Mouse (Mus musculus) forebrain, embryonic 13.5 days (tissue): Measurements from ENCODE around the gene Llgl1. TPM values are rescaled to one million over a fixed set of nuclear protein-coding genes. Genes with fewer than 3 reads are reported as not detected.

ENCODE experiments used
- ATAC-seq: fragments of 200-750 bp; cut with Nextera tagmentation; 2 replicates; pipeline ENCODE4 v1.8.0; 2017
- H3K27ac ChIP-seq: fragments of 300-500 bp; sonication (generic); 2 replicates; pipeline ENCODE4 v1.5.1; 2015; ENCODE audit warnings: inconsistent platforms, mild to moderate bottlenecking, moderate library complexity
- H3K27me3 ChIP-seq: fragments of 300-500 bp; sonication (generic); 2 replicates; pipeline ENCODE4 v1.6.1; 2015; ENCODE audit warnings: mild to moderate bottlenecking, inconsistent platforms
- H3K36me3 ChIP-seq: fragments of 300-500 bp; sonication (generic); 2 replicates; pipeline ENCODE4 v1.6.1; 2015; ENCODE audit warnings: mild to moderate bottlenecking, inconsistent platforms; ENCODE audit not compliant: poor library complexity, severe bottlenecking
- H3K4me1 ChIP-seq: fragments of 300-500 bp; sonication (generic); 2 replicates; pipeline ENCODE4 v1.6.1; 2015; ENCODE audit warnings: inconsistent platforms
- H3K4me2 ChIP-seq: fragments of 300-500 bp; sonication (generic); 2 replicates; pipeline ENCODE4 v1.6.1; 2015; ENCODE audit warnings: inconsistent platforms, mild to moderate bottlenecking, moderate library complexity
- H3K4me3 ChIP-seq: fragments of 300-500 bp; sonication (generic); 2 replicates; pipeline ENCODE4 v1.5.1; 2015; ENCODE audit warnings: mild to moderate bottlenecking, inconsistent platforms
- H3K9ac ChIP-seq: fragments of 300-500 bp; sonication (generic); 2 replicates; pipeline ENCODE4 v1.6.1; 2015; ENCODE audit warnings: mild to moderate bottlenecking, inconsistent platforms
- H3K9me3 ChIP-seq: fragments of 300-500 bp; sonication (generic); replicated peaks from 2 replicates; pipeline ENCODE4 v1.6.1; 2016; ENCODE audit warnings: inconsistent platforms
- WGBS: fragments of 180-500 bp; shearing (Covaris S2); methylation state at CpG from one replicate; pipeline ENCODE4 v1.1.7; 2015; 5-methylcytosine and 5-hydroxymethylcytosine counted together
- polyA plus RNA-seq: library from polyadenylated mRNA; unstranded; fragments of >200 nt; fragmentation: Nextera tagmentation; extraction: Ambion mirVana; gene quantifications from 2 replicates; pipeline ENCODE4 v1.2.1, GENCODE M21; 2015

Gene Llgl1
- polyA plus RNA-seq, 1 experiment from 2014 or later: 97.5 TPM

DNA sequence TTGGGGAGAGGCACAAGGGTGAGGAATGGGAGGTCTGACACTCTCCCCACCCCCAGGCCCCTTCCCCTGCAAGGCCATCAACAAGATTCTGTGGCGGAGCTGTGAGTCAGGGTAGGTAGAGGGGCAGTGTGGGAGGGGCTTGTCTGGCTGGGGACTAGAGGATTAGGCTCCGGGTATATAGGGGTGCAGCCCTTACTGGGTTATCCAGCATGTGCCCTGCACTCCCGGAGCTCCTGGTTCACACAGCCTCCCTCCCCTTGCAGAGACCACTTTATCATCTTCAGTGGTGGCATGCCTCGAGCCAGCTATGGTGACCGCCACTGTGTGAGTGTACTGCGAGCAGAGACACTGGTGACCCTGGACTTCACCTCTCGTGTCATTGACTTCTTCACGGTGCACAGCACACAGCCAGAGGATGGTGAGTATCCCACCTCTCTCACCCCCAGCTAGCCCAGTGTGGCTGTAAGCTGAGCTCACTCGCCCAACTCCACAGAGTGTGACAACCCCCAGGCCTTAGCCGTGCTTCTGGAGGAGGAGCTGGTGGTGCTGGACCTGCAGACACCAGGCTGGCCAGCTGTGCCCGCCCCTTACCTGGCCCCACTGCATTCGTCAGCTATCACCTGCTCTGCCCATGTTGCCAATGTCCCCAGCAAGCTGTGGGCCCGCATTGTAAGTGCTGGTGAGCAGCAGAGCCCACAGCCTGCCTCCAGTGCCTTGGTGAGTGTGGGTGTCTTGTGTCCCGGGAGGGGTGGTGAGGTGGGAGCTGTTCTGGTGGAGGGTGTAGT, 7.4 kb downstream of the Llgl1 start:
- H3K9me3 ChIP-seq: no peaks in the 10 kb centered on the region
- ATAC-seq: no peak
- H3K27ac ChIP-seq: no peak overlapping the region
- no peaks in the 10 kb centered on the region for H3K27me3 ChIP-seq
- no peak overlapping the region for H3K4me2 ChIP-seq
- 91% methylated on average over 14 of the region's 14 CpGs for WGBS
- peaks cover 91% of the 10 kb centered on the region for H3K36me3 ChIP-seq
- no peak overlapping the region for H3K4me3 ChIP-seq
- peaks cover 20% of the 10 kb centered on the region for H3K4me1 ChIP-seq
- H3K9ac ChIP-seq: no peak overlapping the region

DNA sequence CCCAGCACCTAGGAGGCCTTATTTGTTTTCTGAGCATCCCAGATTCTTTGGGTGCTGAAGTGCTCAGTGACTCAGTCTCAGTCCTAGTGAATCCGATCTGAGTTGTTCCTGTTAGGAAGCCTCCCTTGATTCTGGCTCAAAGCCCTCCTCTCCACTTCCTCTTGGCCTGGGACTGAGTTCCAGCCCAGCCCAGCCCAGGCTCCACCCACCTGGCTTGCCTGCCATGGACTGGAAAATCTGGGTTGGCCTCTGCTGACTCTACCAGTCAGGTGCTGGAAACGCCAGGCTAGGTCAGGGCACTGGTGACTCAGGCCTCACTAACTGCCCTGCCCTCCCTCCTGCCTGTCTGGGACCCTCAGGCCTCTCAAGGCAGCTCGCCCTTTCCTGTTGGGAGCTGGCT, 8.1 kb downstream of the Llgl1 start:
- Histone ChIP-seq H3K27me3 (no peaks in the 10 kb centered on the region), H3K9ac (no peak overlapping the region), H3K4me1 (peaks cover 12% of the 10 kb centered on the region), H3K9me3 (no peaks in the 10 kb centered on the region), H3K27ac (no peak overlapping the region), H3K4me3 (no peak overlapping the region), H3K36me3 (peaks cover 96% of the 10 kb centered on the region), H3K4me2 (no peak overlapping the region)
- 82% methylated on average over 3 of the region's 3 CpGs for WGBS
- ATAC-seq: no peak

DNA sequence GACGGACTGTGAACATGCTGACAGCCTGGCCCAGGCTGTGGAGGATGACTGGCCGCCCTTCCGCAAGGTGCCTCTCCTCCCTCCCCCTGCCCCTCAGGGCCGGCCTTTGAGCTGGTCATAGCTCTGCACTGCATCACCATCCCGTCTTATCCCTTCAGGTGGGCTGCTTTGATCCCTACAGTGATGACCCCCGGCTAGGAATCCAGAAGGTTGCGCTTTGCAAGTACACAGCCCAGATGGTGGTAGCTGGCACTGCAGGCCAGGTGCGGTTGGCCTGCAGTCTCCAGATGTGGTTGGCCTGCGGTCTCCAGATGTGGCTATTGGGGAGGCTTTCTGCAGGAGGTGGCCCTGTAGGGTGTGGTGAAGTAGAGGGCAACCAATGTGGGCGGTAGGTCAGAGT, 9.1 kb downstream of the Llgl1 start:
- Histone ChIP-seq H3K9ac (no peak overlapping the region), H3K27me3 (no peaks in the 10 kb centered on the region), H3K4me1 (peaks cover 3% of the 10 kb centered on the region; the same call in 1 of the 2 replicates), H3K4me3 (no peak overlapping the region), H3K36me3 (peaks cover 100% of the 10 kb centered on the region), H3K27ac (no peak overlapping the region), H3K4me2 (no peak overlapping the region), H3K9me3 (no peaks in the 10 kb centered on the region)
- WGBS: 89% methylated on average over 10 of the region's 10 CpGs
- ATAC-seq: no peak

DNA sequence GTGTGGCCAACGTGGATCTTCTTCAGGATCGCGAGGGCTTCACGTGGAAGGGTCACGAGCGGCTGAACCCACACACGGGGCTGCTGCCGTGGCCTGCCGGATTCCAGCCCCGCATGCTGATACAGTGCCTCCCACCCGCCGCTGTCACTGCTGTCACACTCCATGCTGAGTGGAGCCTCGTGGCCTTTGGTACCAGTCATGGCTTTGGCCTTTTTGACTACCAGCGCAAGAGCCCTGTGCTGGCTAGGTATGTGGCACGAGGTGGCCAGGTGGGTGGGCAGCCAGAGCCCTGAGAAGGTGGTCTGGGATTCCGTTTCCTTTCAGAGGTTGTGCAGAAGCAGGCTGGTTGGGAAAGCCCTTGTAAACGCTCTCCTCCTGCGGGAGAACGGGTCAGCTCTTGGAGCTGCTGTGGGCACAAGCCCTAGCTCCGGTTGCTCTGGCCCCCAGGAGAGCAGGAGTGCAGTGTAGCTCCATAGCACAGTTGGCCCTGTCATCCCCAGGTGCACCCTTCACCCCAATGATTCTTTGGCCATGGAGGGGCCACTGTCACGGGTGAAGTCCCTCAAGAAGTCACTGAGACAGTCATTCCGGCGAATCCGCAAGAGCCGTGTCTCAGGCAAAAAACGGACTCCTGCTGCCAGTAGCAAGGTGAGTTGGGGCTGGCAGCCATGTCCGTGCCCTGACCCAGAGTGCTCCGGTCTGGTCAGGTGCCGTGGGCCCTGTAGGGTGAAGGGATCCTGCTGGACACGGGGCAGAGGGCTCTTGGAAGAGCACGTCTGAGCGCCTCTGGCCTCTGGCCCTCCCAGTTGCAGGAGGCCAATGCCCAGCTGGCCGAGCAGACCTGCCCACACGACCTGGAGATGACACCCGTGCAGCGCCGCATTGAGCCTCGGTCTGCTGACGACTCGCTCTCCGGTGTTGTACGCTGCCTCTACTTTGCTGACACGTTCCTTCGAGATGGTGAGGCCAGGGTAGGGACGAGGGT, 10.2 kb downstream of the Llgl1 start:
- H3K4me3 ChIP-seq: no peak overlapping the region
- peaks cover 100% of the 10 kb centered on the region for H3K36me3 ChIP-seq
- no peak for ATAC-seq
- H3K27me3 ChIP-seq: no peaks in the 10 kb centered on the region
- H3K4me1 ChIP-seq: no peaks in the 10 kb centered on the region
- no peaks in the 10 kb centered on the region for H3K9me3 ChIP-seq
- no peak overlapping the region for H3K9ac ChIP-seq
- WGBS: 93% methylated on average over 45 of the region's 45 CpGs
- H3K27ac ChIP-seq: no peak overlapping the region
- H3K4me2 ChIP-seq: no peak overlapping the region

DNA sequence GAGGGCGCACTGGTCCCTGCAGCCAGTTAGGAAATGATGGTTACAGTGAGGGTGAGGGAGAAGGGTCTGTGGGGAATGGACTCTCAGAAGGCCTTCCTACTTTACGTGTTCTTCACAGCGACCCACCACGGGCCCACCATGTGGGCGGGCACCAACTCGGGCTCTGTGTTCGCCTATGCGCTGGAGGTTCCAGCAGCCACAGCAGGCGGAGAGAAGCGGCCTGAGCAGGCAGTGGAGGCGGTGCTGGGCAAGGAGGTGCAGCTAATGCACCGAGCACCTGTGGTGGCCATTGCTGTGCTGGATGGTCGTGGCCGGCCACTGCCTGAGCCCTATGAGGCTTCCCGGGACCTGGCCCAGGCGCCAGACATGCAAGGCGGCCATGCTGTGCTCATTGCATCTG, 11.7 kb downstream of the Llgl1 start:
- Histone ChIP-seq H3K4me1 (no peaks in the 10 kb centered on the region), H3K36me3 (peaks cover 100% of the 10 kb centered on the region), H3K4me3 (no peak overlapping the region), H3K27ac (no peak overlapping the region; the same call in 1 of the 2 replicates), H3K9me3 (no peaks in the 10 kb centered on the region), H3K9ac (no peak overlapping the region), H3K27me3 (no peaks in the 10 kb centered on the region), H3K4me2 (no peak overlapping the region)
- no peak for ATAC-seq
- 95% methylated on average over 17 of the region's 17 CpGs for WGBS

DNA sequence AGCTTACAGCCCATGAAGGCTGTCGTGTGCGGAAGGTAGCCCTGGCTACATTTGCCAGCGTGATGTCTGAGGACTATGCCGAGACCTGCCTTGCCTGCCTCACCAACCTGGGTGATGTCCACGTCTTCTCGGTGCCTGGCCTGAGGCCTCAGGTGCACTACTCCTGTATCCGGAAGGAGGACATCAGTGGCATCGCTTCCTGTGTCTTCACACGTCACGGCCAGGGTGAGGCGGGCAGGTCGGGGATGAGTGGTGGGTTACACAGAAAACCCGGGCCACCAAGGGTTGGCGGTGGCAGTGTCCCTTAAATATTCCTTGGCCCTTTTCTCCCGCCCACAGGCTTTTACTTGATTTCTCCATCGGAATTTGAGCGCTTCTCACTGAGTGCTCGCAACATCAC, 12.5 kb downstream of the Llgl1 start:
- Histone ChIP-seq H3K36me3 (peaks cover 100% of the 10 kb centered on the region), H3K4me2 (no peak overlapping the region), H3K4me3 (no peak overlapping the region), H3K9ac (no peak overlapping the region), H3K9me3 (no peaks in the 10 kb centered on the region), H3K27me3 (no peaks in the 10 kb centered on the region), H3K27ac (no peak overlapping the region), H3K4me1 (no peaks in the 10 kb centered on the region)
- no peak for ATAC-seq
- 95% methylated on average over 18 of the region's 18 CpGs for WGBS

DNA sequence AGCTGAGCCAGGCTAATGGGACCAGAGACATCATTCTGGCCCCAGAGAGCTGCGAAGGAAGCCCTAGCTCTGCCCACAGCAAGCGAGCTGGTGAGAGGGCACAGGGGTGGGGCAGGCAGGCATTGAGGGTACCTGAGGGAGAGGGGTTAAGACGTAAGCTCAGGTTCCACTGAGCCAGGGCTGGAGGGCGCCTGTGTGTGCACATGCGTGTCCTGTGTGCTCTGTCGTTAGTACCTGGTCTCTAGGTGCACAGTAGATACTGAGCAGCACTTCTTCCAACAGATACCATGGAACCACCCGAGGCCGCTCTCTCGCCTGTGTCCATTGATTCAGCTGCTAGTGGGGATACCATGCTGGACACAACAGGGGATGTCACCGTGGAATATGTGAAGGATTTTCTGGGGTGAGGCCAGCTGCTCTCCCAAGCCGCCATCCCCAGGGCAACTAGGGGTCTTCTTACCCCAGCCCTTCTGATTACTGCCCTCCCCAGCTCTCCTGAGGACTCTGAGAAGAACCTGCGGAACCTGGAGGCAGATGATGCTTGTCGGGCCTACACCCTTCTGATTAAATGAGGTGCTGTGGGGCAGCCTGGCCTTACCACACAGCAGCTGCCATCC, 13.2 kb downstream of the Llgl1 start:
- Histone ChIP-seq H3K9ac (no peak overlapping the region), H3K27me3 (no peaks in the 10 kb centered on the region), H3K36me3 (peaks cover 100% of the 10 kb centered on the region), H3K27ac (no peak overlapping the region), H3K4me2 (no peak overlapping the region), H3K4me3 (no peak overlapping the region), H3K4me1 (no peaks in the 10 kb centered on the region), H3K9me3 (no peaks in the 10 kb centered on the region)
- 96% methylated on average over 13 of the region's 13 CpGs for WGBS
- ATAC-seq: no peak

DNA sequence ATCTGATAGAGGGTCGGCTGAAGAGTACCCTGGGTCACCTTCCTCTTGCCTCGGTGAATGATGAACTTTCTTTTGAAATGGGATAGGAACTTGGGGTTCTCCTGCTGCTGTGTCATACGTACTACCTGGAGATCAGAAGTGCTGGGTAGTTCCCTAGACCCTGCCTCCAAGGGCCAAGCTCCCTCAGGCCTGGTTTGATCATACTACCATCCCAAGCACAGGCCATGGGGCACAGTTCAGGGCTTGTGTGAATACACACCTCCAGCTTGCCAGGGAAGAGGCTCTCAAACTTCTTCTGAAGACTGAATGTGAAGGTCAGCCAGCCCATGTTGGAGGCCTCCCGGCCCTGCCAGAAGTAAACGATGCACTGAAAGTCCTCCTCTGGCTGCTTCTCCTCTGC, 16.3 kb downstream of the Llgl1 start:
- Histone ChIP-seq H3K4me3 (no peak overlapping the region), H3K4me2 (no peak overlapping the region), H3K9me3 (no peaks in the 10 kb centered on the region), H3K4me1 (no peaks in the 10 kb centered on the region), H3K9ac (no peak overlapping the region), H3K27ac (no peak overlapping the region), H3K36me3 (peaks cover 100% of the 10 kb centered on the region), H3K27me3 (no peaks in the 10 kb centered on the region)
- 92% methylated on average over 5 of the region's 5 CpGs for WGBS
- ATAC-seq: no peak

DNA sequence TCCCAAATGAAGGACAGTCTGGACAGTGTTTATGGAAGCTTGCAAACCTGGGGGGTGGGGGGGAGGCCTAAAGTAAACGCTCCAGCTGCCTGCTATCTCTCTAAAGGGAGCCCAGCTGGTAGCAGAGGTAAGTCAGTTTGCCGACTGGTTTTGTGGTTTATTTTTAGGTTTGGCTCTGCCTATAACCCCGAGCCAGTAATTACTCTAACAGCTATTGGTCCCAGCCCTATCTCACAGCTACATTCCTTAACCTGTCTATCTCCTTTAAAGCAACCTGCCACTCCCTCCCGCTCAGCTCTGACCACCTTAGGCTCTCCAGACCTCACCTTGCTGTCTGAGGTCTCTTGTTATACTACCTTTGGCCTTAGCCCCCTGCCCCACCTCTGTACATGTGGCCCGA, 19.7 kb downstream of the Llgl1 start:
- Histone ChIP-seq H3K36me3 (peaks cover 100% of the 10 kb centered on the region), H3K4me2 (no peak overlapping the region), H3K4me3 (no peak overlapping the region), H3K4me1 (no peaks in the 10 kb centered on the region), H3K9ac (no peak overlapping the region), H3K27me3 (no peaks in the 10 kb centered on the region), H3K9me3 (no peaks in the 10 kb centered on the region), H3K27ac (no peak overlapping the region)
- WGBS: 89% methylated on average over 5 of the region's 5 CpGs
- no peak for ATAC-seq

DNA sequence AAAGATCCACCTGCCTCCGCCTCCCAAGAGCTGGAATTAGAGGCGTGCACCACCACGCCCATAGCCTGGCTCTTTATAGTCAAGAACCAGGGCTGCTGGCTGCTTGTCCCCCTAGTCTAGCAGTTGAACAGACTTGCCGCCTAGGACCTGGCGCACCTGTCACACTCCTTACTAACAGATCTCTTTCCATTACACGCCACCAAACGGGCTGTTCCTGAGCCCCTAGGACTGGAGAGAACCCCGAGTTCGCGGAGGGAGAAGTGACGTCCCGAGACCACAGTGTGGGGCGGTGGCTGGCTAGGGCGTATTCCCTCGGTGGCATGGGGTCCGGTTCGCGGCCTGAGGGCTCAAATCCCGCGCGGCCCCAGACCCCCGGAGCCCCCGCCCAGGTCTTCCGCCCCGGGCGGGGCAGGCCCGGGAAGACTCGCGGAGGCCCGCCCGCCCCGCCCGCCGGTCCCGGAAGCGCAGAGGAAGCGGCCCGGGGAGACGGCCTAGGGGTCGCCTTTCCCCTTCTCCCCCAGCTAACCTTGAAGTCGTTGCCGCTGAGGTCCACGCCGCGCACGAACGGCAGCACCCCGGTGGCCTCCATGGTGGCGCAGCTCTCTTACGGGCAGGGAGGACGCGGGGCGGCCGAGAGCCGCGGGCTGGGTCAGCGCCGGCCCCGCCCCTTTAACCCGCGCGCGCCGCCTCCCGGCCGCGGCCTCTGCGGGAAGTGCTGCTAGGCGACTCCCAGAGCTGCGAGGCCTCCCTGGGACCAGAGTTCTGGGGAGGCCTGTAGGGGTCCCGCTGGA, 27.3 kb downstream of the Llgl1 start, which contains the start of gene Flii:
TSS of gene Flii (minus strand) at position 663 of the 791 bp plus-strand sequence.
- Histone ChIP-seq H3K27me3 (no peaks in the 10 kb centered on the region), H3K36me3 (peaks cover 47% of the 10 kb centered on the region), H3K9ac (peak within 1 kb of the TSS; percentile 86), H3K4me2 (peak within 1 kb of the TSS; percentile 80), H3K4me1 (peaks cover 32% of the 10 kb centered on the region), H3K4me3 (peak within 1 kb of the TSS; percentile 87), H3K27ac (peak within 1 kb of the TSS; percentile 88), H3K9me3 (no peaks in the 10 kb centered on the region)
- ATAC-seq: peak; percentile 64
- WGBS: under 1% methylated on average over 68 of the region's 71 CpGs

DNA sequence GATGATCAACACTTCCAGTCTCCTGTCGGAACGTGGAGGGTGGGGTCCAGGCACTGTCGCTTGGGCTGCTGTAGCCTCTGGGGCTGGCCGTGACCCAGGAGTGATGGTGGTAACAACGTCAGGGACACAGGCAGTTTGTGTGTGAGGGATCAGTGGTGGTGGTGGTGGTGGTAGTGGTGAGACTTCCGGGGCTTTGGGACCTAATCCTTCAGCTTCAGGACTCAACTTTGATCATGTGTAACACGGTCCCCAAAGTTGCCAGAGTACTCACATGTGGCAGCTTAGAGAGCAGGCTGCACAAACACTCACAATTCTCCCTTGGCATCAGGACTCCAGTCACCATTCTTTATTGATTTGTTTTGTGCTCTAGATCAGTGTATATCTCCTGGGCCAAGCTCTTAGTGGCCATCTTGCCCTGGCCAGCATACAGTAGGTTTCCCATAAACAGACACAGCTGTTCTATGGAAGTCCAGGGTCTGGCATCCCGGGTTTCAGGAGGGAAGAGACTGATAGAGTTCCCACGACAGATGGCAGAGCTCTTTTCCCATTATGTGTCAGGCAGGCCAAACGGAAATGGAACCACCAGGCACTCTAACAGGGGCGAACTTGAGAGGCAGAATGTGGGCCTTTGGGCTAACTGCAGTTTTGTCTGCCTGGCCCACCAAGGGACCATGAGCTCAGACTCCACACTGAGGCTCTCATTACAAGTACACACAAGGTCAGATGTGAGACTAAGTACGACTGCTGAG, 28.0 kb downstream of the Llgl1 start:
- WGBS: 7% methylated on average over 12 of the region's 12 CpGs
- Histone ChIP-seq H3K27me3 (no peaks in the 10 kb centered on the region), H3K27ac (peak overlapping the region; percentile 88), H3K9ac (peak overlapping the region; percentile 86), H3K9me3 (no peaks in the 10 kb centered on the region), H3K36me3 (peaks cover 47% of the 10 kb centered on the region), H3K4me3 (peak overlapping the region; percentile 87), H3K4me1 (peaks cover 32% of the 10 kb centered on the region), H3K4me2 (peak overlapping the region; percentile 80)
- ATAC-seq: peak; percentile 33
